Mouse (Mus musculus): ENCODE measurements around the gene Ttll11. TPM values are rescaled to one million over a fixed set of nuclear protein-coding genes. Genes with fewer than 3 reads are reported as not detected.

Gene Ttll11
- polyA plus RNA-seq, 1 experiment from 2014 or later, result 3.8 TPM

GRCm38 (mm10) chr2:35827886-35828285 lies 151.8 kb downstream of the Ttll11 start:
- no peaks in the 10 kb centered on the region for H3K4me1 ChIP-seq
- WGBS, result 85% methylated on average over 4 of the region's 4 CpGs
- no peaks in the 10 kb centered on the region for H3K36me3 ChIP-seq (replicated peaks)
- no peak overlapping the region for H3K4me3 ChIP-seq (replicated peaks)
- ATAC-seq (ENCODE audit: low FRiP score), result no peak
- no peaks in the 10 kb centered on the region for H3K9me3 ChIP-seq
- no peak overlapping the region for H3K9ac ChIP-seq
- no peaks in the 10 kb centered on the region for H3K27me3 ChIP-seq
- H3K4me2 ChIP-seq, result no peak overlapping the region
- no peak overlapping the region for H3K27ac ChIP-seq

GRCm38 (mm10) chr2:35825157-35825556 lies 154.6 kb downstream of the Ttll11 start:
- no peaks in the 10 kb centered on the region for H3K9me3 ChIP-seq
- no peak overlapping the region for H3K9ac ChIP-seq
- H3K27me3 ChIP-seq, result no peaks in the 10 kb centered on the region
- ATAC-seq (ENCODE audit: low FRiP score), result no peak
- no peaks in the 10 kb centered on the region for H3K36me3 ChIP-seq (replicated peaks)
- H3K4me3 ChIP-seq (replicated peaks), result no peak overlapping the region
- no peak overlapping the region for H3K4me2 ChIP-seq
- H3K4me1 ChIP-seq, result no peaks in the 10 kb centered on the region
- 80% methylated on average over 7 of the region's 7 CpGs for WGBS
- H3K27ac ChIP-seq, result no peak overlapping the region

- 84% methylated on average over 6 of the region's 6 CpGs for WGBS
- no peak overlapping the region for H3K9ac ChIP-seq
- H3K4me1 ChIP-seq, result no peaks in the 10 kb centered on the region
- no peaks in the 10 kb centered on the region for H3K9me3 ChIP-seq
- no peak for ATAC-seq (ENCODE audit: low FRiP score)
- H3K36me3 ChIP-seq (replicated peaks), result no peaks in the 10 kb centered on the region
- H3K27me3 ChIP-seq, result no peaks in the 10 kb centered on the region
- H3K4me2 ChIP-seq, result no peak overlapping the region
- H3K4me3 ChIP-seq (replicated peaks), result no peak overlapping the region
- no peak overlapping the region for H3K27ac ChIP-seq
Observed at GRCm38 (mm10) chr2:35823589-35823988, 156.1 kb downstream of the Ttll11 start.

GRCm38 (mm10) chr2:35818883-35819282 lies 160.8 kb downstream of the Ttll11 start:
- no peaks in the 10 kb centered on the region for H3K36me3 ChIP-seq (replicated peaks)
- 74% methylated on average over 1 of the region's 2 CpGs for WGBS
- H3K4me3 ChIP-seq (replicated peaks), result no peak overlapping the region

GRCm38 (mm10) chr2:35816056-35816661 lies 163.6 kb downstream of the Ttll11 start:
- Histone ChIP-seq H3K4me2 (no peak overlapping the region), H3K4me3 (replicated peaks) (no peak overlapping the region), H3K9me3 (no peaks in the 10 kb centered on the region), H3K9ac (no peak overlapping the region), H3K4me1 (peaks cover 6% of the 10 kb centered on the region), H3K27me3 (no peaks in the 10 kb centered on the region), H3K27ac (no peak overlapping the region), H3K36me3 (replicated peaks) (no peaks in the 10 kb centered on the region)
- ATAC-seq (ENCODE audit: low FRiP score), result no peak
- WGBS, result 82% methylated on average over 5 of the region's 5 CpGs

More at GRCm38 (mm10) chr2:35818883-35819282, 160.8 kb downstream of the Ttll11 start:
- Histone ChIP-seq H3K9me3 (no peaks in the 10 kb centered on the region), H3K9ac (no peak overlapping the region), H3K4me1 (no peaks in the 10 kb centered on the region), H3K4me2 (no peak overlapping the region), H3K27ac (no peak overlapping the region), H3K27me3 (no peaks in the 10 kb centered on the region)
- ATAC-seq (ENCODE audit: low FRiP score), result no peak

- Histone ChIP-seq H3K4me3 (replicated peaks) (no peak overlapping the region), H3K4me2 (no peak overlapping the region), H3K4me1 (peaks cover 14% of the 10 kb centered on the region), H3K27me3 (no peaks in the 10 kb centered on the region), H3K9ac (no peak overlapping the region), H3K27ac (0 out of 2 replicates have a peak overlapping the region, but pooled peaks have one; percentile 5), H3K36me3 (replicated peaks) (no peaks in the 10 kb centered on the region), H3K9me3 (no peaks in the 10 kb centered on the region)
- no peak for ATAC-seq (ENCODE audit: low FRiP score)
- 84% methylated on average over 2 of the region's 2 CpGs for WGBS
Observed at GRCm38 (mm10) chr2:35812561-35812933, 167.2 kb downstream of the Ttll11 start.

- ATAC-seq (ENCODE audit: low FRiP score), result no peak
- 0 out of 2 replicates have a peak overlapping the region, but pooled peaks have one; percentile 5 for H3K27ac ChIP-seq
- no peaks in the 10 kb centered on the region for H3K36me3 ChIP-seq (replicated peaks)
- H3K4me2 ChIP-seq, result no peak overlapping the region
- H3K4me1 ChIP-seq, result peaks cover 14% of the 10 kb centered on the region
- no peaks in the 10 kb centered on the region for H3K9me3 ChIP-seq
- H3K4me3 ChIP-seq (replicated peaks), result no peak overlapping the region
- H3K27me3 ChIP-seq, result no peaks in the 10 kb centered on the region
- WGBS, result 85% methylated on average over 14 of the region's 14 CpGs
- H3K9ac ChIP-seq, result no peak overlapping the region
Observed at GRCm38 (mm10) chr2:35811801-35812560, 167.7 kb downstream of the Ttll11 start.

- no peak for ATAC-seq (ENCODE audit: low FRiP score)
- H3K36me3 ChIP-seq (replicated peaks), result no peaks in the 10 kb centered on the region
- H3K9me3 ChIP-seq, result no peaks in the 10 kb centered on the region
- no peak overlapping the region for H3K9ac ChIP-seq
- H3K4me2 ChIP-seq, result no peak overlapping the region
- H3K27me3 ChIP-seq, result no peaks in the 10 kb centered on the region
- H3K27ac ChIP-seq, result no peak overlapping the region
- H3K4me1 ChIP-seq, result peaks cover 18% of the 10 kb centered on the region
- no peak overlapping the region for H3K4me3 ChIP-seq (replicated peaks)
- 87% methylated on average over 3 of the region's 3 CpGs for WGBS
Observed at GRCm38 (mm10) chr2:35810027-35810426, 169.7 kb downstream of the Ttll11 start.

GRCm38 (mm10) chr2:35809141-35809540 lies 170.6 kb downstream of the Ttll11 start:
- Histone ChIP-seq H3K9me3 (no peaks in the 10 kb centered on the region), H3K36me3 (replicated peaks) (no peaks in the 10 kb centered on the region), H3K4me1 (peaks cover 18% of the 10 kb centered on the region), H3K27me3 (no peaks in the 10 kb centered on the region), H3K4me3 (replicated peaks) (no peak overlapping the region), H3K4me2 (no peak overlapping the region), H3K27ac (no peak overlapping the region), H3K9ac (no peak overlapping the region)
- WGBS, result 37% methylated on average over 3 of the region's 3 CpGs
- peak; percentile 57 for ATAC-seq (ENCODE audit: low FRiP score)

GRCm38 (mm10) chr2:35805881-35806280 lies 173.8 kb downstream of the Ttll11 start:
- WGBS, result 46% methylated on average over 13 of the region's 13 CpGs
- H3K36me3 ChIP-seq (replicated peaks), result no peaks in the 10 kb centered on the region
- no peak overlapping the region for H3K4me2 ChIP-seq
- H3K9me3 ChIP-seq, result no peaks in the 10 kb centered on the region
- no peaks in the 10 kb centered on the region for H3K27me3 ChIP-seq
- H3K9ac ChIP-seq, result no peak overlapping the region
- H3K4me1 ChIP-seq, result peaks cover 12% of the 10 kb centered on the region
- H3K4me3 ChIP-seq (replicated peaks), result no peak overlapping the region
- H3K27ac ChIP-seq, result no peak overlapping the region
- ATAC-seq (ENCODE audit: low FRiP score), result 0 out of 2 replicates have a peak, but pooled peaks have one; percentile 46

- H3K27ac ChIP-seq, result no peak overlapping the region
- ATAC-seq (ENCODE audit: low FRiP score), result no peak
- WGBS, result 87% methylated on average over 11 of the region's 11 CpGs
Observed at GRCm38 (mm10) chr2:35803095-35803494, 176.6 kb downstream of the Ttll11 start.

GRCm38 (mm10) chr2:35801759-35802158 lies 178.0 kb downstream of the Ttll11 start:
- peaks cover 4% of the 10 kb centered on the region; the same call in 1 of the 2 replicates for H3K4me1 ChIP-seq
- WGBS, result 98% methylated on average over 2 of the region's 2 CpGs
- H3K4me2 ChIP-seq, result no peak overlapping the region
- no peak overlapping the region for H3K9ac ChIP-seq
- no peaks in the 10 kb centered on the region for H3K36me3 ChIP-seq (replicated peaks)
- no peak for ATAC-seq (ENCODE audit: low FRiP score)
- H3K27ac ChIP-seq, result no peak overlapping the region
- H3K27me3 ChIP-seq, result no peaks in the 10 kb centered on the region
- no peak overlapping the region for H3K4me3 ChIP-seq (replicated peaks)
- no peaks in the 10 kb centered on the region for H3K9me3 ChIP-seq

More at GRCm38 (mm10) chr2:35803095-35803494, 176.6 kb downstream of the Ttll11 start:
- H3K27me3 ChIP-seq, result no peaks in the 10 kb centered on the region
- H3K4me3 ChIP-seq (replicated peaks), result no peak overlapping the region
- H3K9ac ChIP-seq, result no peak overlapping the region
- H3K9me3 ChIP-seq, result no peaks in the 10 kb centered on the region
- peaks cover 4% of the 10 kb centered on the region; the same call in 1 of the 2 replicates for H3K4me1 ChIP-seq
- no peaks in the 10 kb centered on the region for H3K36me3 ChIP-seq (replicated peaks)
- H3K4me2 ChIP-seq, result no peak overlapping the region

- Histone ChIP-seq H3K9ac (no peak overlapping the region), H3K4me1 (no peaks in the 10 kb centered on the region), H3K36me3 (replicated peaks) (no peaks in the 10 kb centered on the region), H3K4me3 (replicated peaks) (no peak overlapping the region), H3K27ac (no peak overlapping the region), H3K4me2 (no peak overlapping the region), H3K9me3 (no peaks in the 10 kb centered on the region), H3K27me3 (no peaks in the 10 kb centered on the region)
- ATAC-seq (ENCODE audit: low FRiP score), result no peak
- WGBS, result 84% methylated on average over 6 of the region's 6 CpGs
Observed at GRCm38 (mm10) chr2:35799073-35799472, 180.6 kb downstream of the Ttll11 start.
